Mouse (Mus musculus) neutrophil, adult 65 days (primary cell): ENCODE results near the gene Gja1. TPM values are rescaled to one million over a fixed set of nuclear protein-coding genes. Genes with fewer than 3 reads are reported as not detected.

Source experiments
- total RNA-seq: library from RNA; stranded (reverse); gene quantifications from 2 replicates; pipeline ENCODE4 v1.2.4, GENCODE M21; 2023

The Gja1 gene
- 2.1 and 3.5 TPM in 2 replicates for total RNA-seq

DNA sequence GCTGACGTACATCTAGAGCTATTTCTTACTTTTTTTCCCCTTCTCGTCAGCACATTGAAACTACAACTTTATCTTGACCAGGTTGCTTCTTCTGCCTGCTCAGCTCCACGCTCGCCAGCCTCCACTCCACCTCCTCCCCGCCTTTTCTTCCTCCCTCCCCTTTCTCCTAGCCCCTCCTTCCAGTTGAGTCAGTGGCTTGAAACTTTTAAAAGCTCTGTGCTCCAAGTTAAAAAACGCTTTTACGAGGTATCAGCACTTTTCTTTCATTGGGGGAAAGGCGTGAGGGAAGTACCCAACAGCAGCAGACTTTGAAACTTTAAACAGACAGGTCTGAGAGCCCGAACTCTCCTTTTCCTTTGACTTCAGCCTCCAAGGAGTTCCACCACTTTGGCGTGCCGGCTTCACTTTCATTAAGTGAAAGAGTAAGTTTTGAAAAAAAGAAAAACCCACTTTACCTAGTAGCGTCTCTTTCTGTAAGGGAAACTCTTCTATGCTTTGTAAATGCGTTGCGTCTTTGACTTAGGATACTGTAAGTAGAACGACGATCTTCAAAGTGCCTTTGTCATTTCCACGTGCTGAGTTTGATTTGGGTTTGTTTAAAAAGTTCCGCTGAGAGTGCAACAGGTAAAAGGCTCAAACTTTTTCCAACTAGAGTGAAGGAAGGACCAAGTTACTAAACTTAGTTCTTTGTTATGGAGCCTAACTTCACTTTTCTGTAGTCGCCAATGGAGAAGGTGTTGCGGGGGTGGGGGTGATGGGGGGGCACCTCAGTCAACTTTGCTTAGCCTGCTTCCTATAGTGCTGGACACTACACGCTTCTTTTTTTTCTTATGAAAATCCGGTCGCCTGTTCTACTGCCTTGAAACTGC, at the start of gene Gja1:
Gene Gja1, plus strand, starts transcription at position 234 of the 869 bp plus-strand sequence.

Other genes with a start within 250 kb of the Gja1 start
- gene Tbc1d32, start 148.6 kb upstream of the Gja1 start, total RNA-seq, result 0.82 and 1.5 TPM in 2 replicates